Mouse (Mus musculus): ENCODE data around the gene Prom1. TPM values are rescaled to one million over a fixed set of nuclear protein-coding genes. Genes with fewer than 3 reads are reported as not detected.

Gene Prom1
- polyA plus RNA-seq, 1 experiment from 2014 or later: 123 TPM

DNA sequence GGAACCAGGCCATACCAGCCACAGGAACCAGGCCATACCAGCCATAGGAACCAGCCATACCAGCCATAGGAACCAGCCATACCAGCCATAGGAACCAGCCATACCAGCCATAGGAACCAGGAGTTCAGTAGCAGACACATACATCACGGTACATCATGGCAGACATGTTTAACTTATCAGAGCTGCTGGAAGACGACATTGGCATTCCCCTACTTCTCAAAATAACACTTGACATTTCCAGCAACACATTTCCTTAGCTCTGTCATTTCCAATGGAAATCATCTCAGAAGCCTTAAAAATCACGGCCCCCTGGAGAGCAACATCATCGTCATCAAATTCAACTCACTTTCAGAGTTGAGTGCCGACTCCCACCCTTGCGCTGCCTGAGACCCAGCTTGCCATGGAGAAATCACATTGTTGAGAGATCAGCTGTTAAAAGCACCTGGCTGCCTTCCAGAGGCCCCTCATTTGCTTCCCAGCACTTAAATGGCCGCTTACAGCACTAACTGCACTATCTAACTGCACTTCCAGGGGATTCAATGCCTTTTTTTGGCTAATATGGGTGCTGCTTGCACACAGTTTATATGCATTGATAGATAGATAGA is 31.2 kb downstream of the Prom1 start:
- no peak overlapping the region for H3K9ac ChIP-seq (ENCODE audit: low read length)
- ATAC-seq (ENCODE audit: insufficient number of reproducible peaks, low FRiP score, low TSS enrichment, low read depth): no peak
- no peak for DNase-seq (ENCODE audit: low spot score)
- 93% methylated on average over 7 of the region's 7 CpGs for WGBS
- no peak overlapping the region for H3K4me2 ChIP-seq (ENCODE audit: low read depth, severe bottlenecking)
- no peaks in the 10 kb centered on the region for H3K27me3 ChIP-seq (ENCODE audit: control insufficient read depth, insufficient read depth, low read length)
- no peaks in the 10 kb centered on the region for H3K36me3 ChIP-seq (ENCODE audit: control insufficient read depth, insufficient read depth, low read length)
- H3K9me3 ChIP-seq (ENCODE audit: control insufficient read depth, low read length): no peaks in the 10 kb centered on the region
- no peak overlapping the region for H3K4me3 ChIP-seq (ENCODE audit: low read depth, low read length)
- no peaks in the 10 kb centered on the region for H3K4me1 ChIP-seq (ENCODE audit: control insufficient read depth, insufficient read depth, low read length)
- H3K27ac ChIP-seq (replicated peaks; ENCODE audit: low read depth, low read length): no peak overlapping the region

DNA sequence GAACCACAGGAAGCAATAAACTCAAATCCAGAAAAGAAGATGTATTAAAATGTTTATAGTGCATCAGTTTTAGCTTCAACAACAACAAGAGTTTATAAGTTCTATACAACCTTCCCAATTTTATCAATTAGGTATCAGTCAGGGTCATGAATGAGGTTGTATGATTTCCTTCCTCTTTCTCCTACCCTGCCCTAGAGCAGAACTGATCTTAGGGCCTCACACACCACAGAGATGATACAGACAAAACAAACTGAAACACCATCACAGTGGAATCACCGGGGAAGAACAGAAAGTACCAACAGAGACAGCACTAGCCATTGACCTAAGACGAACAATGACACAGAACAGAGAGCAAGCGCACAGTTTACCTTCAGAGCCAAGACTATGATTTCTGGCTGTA is 43.6 kb downstream of the Prom1 start:
- Histone ChIP-seq H3K4me1 (ENCODE audit: control insufficient read depth, insufficient read depth, low read length) (peaks cover under 1% of the 10 kb centered on the region; the same call in 1 of the 2 replicates), H3K27me3 (ENCODE audit: control insufficient read depth, insufficient read depth, low read length) (no peaks in the 10 kb centered on the region), H3K9ac (ENCODE audit: low read length) (no peak overlapping the region), H3K9me3 (ENCODE audit: control insufficient read depth, low read length) (no peaks in the 10 kb centered on the region), H3K4me2 (ENCODE audit: low read depth, severe bottlenecking) (no peak overlapping the region), H3K27ac (replicated peaks; ENCODE audit: low read depth, low read length) (no peak overlapping the region), H3K36me3 (ENCODE audit: control insufficient read depth, insufficient read depth, low read length) (no peaks in the 10 kb centered on the region), H3K4me3 (ENCODE audit: low read depth, low read length) (no peak overlapping the region)
- WGBS: 93% methylated on average over 3 of the region's 3 CpGs
- DNase-seq (ENCODE audit: low spot score): no peak
- no peak for ATAC-seq (ENCODE audit: insufficient number of reproducible peaks, low FRiP score, low TSS enrichment, low read depth)

DNA sequence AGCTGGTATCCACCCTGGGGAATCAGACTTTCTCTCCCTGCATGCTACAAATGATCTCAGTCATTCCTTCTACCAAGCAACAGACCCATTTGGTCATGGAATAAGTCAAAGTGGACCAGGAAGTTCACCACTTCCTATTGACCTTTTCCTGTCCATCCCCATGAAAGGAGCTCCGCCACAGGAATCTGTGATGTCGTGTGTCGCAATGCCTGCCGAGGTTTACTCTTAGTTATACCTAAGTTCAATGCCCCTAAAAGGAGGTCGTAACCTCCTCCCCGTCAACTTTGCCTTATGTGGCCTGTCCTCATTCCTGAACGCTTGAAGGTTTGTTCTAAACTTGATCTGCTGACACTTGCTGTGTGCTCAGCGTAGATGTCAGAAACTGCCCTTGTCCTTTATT is 51.6 kb downstream of the Prom1 start:
- WGBS: 71% methylated on average over 8 of the region's 8 CpGs
- no peak for ATAC-seq (ENCODE audit: insufficient number of reproducible peaks, low FRiP score, low TSS enrichment, low read depth)
- Histone ChIP-seq H3K27ac (replicated peaks; ENCODE audit: low read depth, low read length) (no peak overlapping the region), H3K4me3 (ENCODE audit: low read depth, low read length) (no peak overlapping the region), H3K9me3 (ENCODE audit: control insufficient read depth, low read length) (no peaks in the 10 kb centered on the region), H3K4me2 (ENCODE audit: low read depth, severe bottlenecking) (no peak overlapping the region), H3K9ac (ENCODE audit: low read length) (no peak overlapping the region), H3K4me1 (ENCODE audit: control insufficient read depth, insufficient read depth, low read length) (peaks cover 6% of the 10 kb centered on the region; the same call in 1 of the 2 replicates), H3K36me3 (ENCODE audit: control insufficient read depth, insufficient read depth, low read length) (no peaks in the 10 kb centered on the region), H3K27me3 (ENCODE audit: control insufficient read depth, insufficient read depth, low read length) (no peaks in the 10 kb centered on the region)
- no peak for DNase-seq (ENCODE audit: low spot score)

DNA sequence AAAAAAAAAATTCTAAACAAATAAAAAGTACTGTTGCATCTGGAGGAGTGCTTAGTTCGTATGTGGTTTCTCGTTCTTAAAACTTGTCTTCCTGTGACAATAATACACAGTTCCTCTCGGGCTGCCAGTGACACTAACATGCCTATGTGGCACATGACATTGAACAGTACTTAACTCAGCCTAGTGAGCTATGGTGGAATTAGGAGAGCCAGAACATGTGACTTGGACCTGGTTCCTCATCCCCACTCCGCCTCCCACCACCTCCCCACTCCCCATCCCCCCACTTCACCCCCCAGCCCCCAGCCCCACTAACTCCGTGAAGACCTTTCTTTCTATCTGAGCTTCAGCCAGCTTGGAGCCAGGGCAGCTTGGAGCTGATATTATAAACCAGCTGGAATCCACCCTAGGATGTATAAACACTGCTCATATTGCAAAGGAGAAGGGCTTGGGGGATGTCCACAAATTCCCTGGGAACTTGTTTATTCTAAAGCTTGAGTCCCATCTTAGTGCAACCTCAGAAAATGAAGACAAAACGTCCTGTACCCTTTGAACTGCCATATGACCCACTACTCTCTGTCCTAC is 52.3 kb downstream of the Prom1 start:
- no peak for DNase-seq (ENCODE audit: low spot score)
- no peaks in the 10 kb centered on the region for H3K36me3 ChIP-seq (ENCODE audit: control insufficient read depth, insufficient read depth, low read length)
- no peak for ATAC-seq (ENCODE audit: insufficient number of reproducible peaks, low FRiP score, low TSS enrichment, low read depth)
- H3K27me3 ChIP-seq (ENCODE audit: control insufficient read depth, insufficient read depth, low read length): no peaks in the 10 kb centered on the region
- no peaks in the 10 kb centered on the region for H3K9me3 ChIP-seq (ENCODE audit: control insufficient read depth, low read length)
- H3K4me2 ChIP-seq (ENCODE audit: low read depth, severe bottlenecking): no peak overlapping the region
- H3K9ac ChIP-seq (ENCODE audit: low read length): no peak overlapping the region
- 63% methylated on average over 6 of the region's 6 CpGs for WGBS
- H3K27ac ChIP-seq (replicated peaks; ENCODE audit: low read depth, low read length): no peak overlapping the region
- H3K4me1 ChIP-seq (ENCODE audit: control insufficient read depth, insufficient read depth, low read length): peaks cover 6% of the 10 kb centered on the region; the same call in 1 of the 2 replicates
- no peak overlapping the region for H3K4me3 ChIP-seq (ENCODE audit: low read depth, low read length)

DNA sequence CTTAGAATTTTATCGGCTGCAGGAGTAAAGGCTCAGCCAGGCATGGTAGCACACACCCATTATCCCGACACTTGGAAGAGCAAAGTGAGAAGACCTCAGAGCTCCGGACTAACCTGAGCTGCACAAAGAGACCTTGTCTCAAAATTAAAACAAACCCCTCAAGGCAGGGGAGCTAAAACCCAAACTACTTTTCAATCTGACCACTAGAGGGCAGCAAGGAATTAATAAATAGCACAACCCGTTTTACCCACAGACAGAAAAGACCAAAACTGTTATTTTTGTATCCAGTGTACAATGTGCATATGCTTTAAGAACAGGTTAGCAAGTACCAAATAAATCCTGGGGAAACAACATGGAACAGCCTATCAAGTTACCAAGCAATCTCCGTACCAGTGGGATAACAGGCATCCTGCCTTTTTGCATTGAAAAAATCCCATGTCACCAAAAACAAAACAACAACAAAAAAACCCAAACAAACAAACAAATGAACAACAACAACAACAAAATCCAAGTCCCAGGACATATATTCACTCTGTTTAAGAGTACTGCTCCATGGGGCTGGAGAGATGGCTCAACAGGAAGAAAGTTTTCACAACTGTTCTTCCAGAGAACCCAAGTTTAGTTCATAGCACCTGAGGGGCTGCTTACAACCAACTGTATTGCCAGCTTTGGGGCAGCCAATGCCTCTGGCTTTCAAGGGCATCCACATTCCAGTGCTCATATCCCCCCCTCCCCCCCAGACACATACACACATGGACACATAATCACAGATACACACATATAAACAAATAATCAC is 53.1 kb downstream of the Prom1 start:
- ATAC-seq (ENCODE audit: insufficient number of reproducible peaks, low FRiP score, low TSS enrichment, low read depth): peak; percentile 13; the same call in 1 of the 2 replicates
- H3K36me3 ChIP-seq (ENCODE audit: control insufficient read depth, insufficient read depth, low read length): no peaks in the 10 kb centered on the region
- DNase-seq (ENCODE audit: low spot score): no peak
- H3K4me3 ChIP-seq (ENCODE audit: low read depth, low read length): no peak overlapping the region
- no peak overlapping the region for H3K27ac ChIP-seq (replicated peaks; ENCODE audit: low read depth, low read length)
- no peaks in the 10 kb centered on the region for H3K9me3 ChIP-seq (ENCODE audit: control insufficient read depth, low read length)
- no peak overlapping the region for H3K4me2 ChIP-seq (ENCODE audit: low read depth, severe bottlenecking)
- no peaks in the 10 kb centered on the region for H3K27me3 ChIP-seq (ENCODE audit: control insufficient read depth, insufficient read depth, low read length)
- no peak overlapping the region for H3K9ac ChIP-seq (ENCODE audit: low read length)
- H3K4me1 ChIP-seq (ENCODE audit: control insufficient read depth, insufficient read depth, low read length): peaks cover 6% of the 10 kb centered on the region; the same call in 1 of the 2 replicates
- 52% methylated on average over 5 of the region's 5 CpGs for WGBS

DNA sequence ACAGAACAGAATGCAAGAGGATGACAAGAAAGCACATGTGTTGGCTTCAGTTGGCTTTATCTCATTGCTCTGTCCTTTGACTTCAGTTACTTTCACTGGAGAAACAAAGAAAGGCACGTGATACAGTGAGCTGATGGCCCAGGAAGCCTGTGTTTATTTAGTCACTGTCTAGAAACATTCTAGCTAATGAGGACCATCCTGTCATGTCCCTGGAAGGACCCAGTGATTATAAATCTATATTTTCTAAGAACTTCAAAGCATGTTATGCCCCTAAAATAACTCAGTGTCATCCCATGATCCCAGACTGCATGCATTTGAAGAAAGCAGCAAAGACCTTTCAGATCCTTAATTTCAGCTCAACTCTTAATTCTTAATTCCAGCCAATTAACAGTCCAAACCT is 60.1 kb downstream of the Prom1 start:
- H3K36me3 ChIP-seq (ENCODE audit: control insufficient read depth, insufficient read depth, low read length): no peaks in the 10 kb centered on the region; the same call in 1 of the 2 replicates
- H3K9ac ChIP-seq (ENCODE audit: low read length): no peak overlapping the region
- no peak overlapping the region for H3K4me2 ChIP-seq (ENCODE audit: low read depth, severe bottlenecking)
- no peak overlapping the region for H3K27ac ChIP-seq (replicated peaks; ENCODE audit: low read depth, low read length)
- H3K4me1 ChIP-seq (ENCODE audit: control insufficient read depth, insufficient read depth, low read length): no peaks in the 10 kb centered on the region
- DNase-seq (ENCODE audit: low spot score) (no peak), ATAC-seq (ENCODE audit: insufficient number of reproducible peaks, low FRiP score, low TSS enrichment, low read depth) (no peak)
- no peaks in the 10 kb centered on the region for H3K27me3 ChIP-seq (ENCODE audit: control insufficient read depth, insufficient read depth, low read length)
- no peaks in the 10 kb centered on the region for H3K9me3 ChIP-seq (ENCODE audit: control insufficient read depth, low read length)
- H3K4me3 ChIP-seq (ENCODE audit: low read depth, low read length): no peak overlapping the region
- 60% methylated on average over 1 of the region's 1 CpGs for WGBS

DNA sequence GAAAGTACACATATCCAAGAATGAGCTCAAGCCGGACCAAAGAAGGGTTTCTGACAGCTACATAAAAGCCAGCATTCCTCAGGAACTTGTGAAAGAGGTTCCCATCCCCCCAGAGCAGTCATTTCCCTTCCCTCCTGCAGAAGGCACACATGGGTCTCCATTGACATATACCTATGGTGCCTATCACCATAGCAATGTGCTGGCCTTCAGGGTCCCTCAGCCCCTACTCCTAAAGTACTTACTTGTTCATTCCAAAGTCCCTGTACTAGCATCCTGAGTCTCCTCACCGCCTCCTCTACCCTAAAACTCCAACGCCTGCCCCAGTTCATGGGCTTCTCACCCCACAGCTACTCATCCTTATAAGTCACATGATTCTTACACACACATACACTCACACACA is 60.8 kb downstream of the Prom1 start:
- Histone ChIP-seq H3K9ac (ENCODE audit: low read length) (no peak overlapping the region), H3K36me3 (ENCODE audit: control insufficient read depth, insufficient read depth, low read length) (no peaks in the 10 kb centered on the region; the same call in 1 of the 2 replicates), H3K27ac (replicated peaks; ENCODE audit: low read depth, low read length) (no peak overlapping the region), H3K4me1 (ENCODE audit: control insufficient read depth, insufficient read depth, low read length) (no peaks in the 10 kb centered on the region), H3K9me3 (ENCODE audit: control insufficient read depth, low read length) (no peaks in the 10 kb centered on the region), H3K4me2 (ENCODE audit: low read depth, severe bottlenecking) (no peak overlapping the region), H3K4me3 (ENCODE audit: low read depth, low read length) (no peak overlapping the region), H3K27me3 (ENCODE audit: control insufficient read depth, insufficient read depth, low read length) (no peaks in the 10 kb centered on the region)
- WGBS: 92% methylated on average over 3 of the region's 3 CpGs
- DNase-seq (ENCODE audit: low spot score): no peak
- ATAC-seq (ENCODE audit: insufficient number of reproducible peaks, low FRiP score, low TSS enrichment, low read depth): no peak

DNA sequence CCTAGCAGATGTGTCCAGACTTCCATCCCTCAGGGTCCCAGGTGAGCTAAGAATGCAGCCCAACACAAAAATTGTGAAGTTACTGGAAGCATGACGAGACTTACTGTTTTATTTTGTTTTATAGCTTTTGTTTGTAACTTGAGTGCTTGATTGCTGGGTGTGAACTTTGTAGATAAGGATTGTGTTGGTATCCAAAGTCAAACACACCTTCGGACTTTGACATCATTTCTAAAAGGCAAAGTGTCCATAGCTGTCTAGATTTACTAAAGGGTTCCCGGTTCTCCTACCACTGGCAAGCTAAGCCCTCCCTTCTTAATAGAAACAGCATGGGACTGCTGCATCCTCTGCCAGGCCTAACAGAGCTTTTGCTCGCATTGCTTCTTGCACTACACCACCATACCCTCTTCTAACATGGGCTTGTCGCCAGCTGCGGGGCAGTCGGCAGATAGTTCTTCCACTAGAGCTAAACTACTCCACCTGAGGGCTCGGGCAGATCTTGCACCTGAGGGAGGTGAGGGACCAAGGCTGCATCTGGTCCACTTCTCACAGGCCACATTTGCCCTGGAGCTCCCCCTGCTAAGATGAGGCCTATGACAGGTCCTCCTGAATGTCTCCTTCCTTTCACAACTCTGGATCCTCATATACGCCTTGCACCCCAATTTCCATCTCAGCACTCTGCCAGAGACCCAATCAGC is 103.4 kb downstream of the Prom1 start:
- H3K4me3 ChIP-seq (ENCODE audit: low read depth, low read length): no peak overlapping the region
- DNase-seq (ENCODE audit: low spot score) (no peak), ATAC-seq (ENCODE audit: insufficient number of reproducible peaks, low FRiP score, low TSS enrichment, low read depth) (no peak)
- no peak overlapping the region for H3K4me2 ChIP-seq (ENCODE audit: low read depth, severe bottlenecking)
- H3K4me1 ChIP-seq (ENCODE audit: control insufficient read depth, insufficient read depth, low read length): no peaks in the 10 kb centered on the region
- no peaks in the 10 kb centered on the region for H3K27me3 ChIP-seq (ENCODE audit: control insufficient read depth, insufficient read depth, low read length)
- no peaks in the 10 kb centered on the region for H3K36me3 ChIP-seq (ENCODE audit: control insufficient read depth, insufficient read depth, low read length)
- 93% methylated on average over 9 of the region's 9 CpGs for WGBS
- H3K27ac ChIP-seq (replicated peaks; ENCODE audit: low read depth, low read length): no peak overlapping the region
- H3K9me3 ChIP-seq (ENCODE audit: control insufficient read depth, low read length): no peaks in the 10 kb centered on the region
- no peak overlapping the region for H3K9ac ChIP-seq (ENCODE audit: low read length)
